Mouse (Mus musculus) kidney, adult 10 weeks (tissue): ENCODE measurements around the gene Ces1a. TPM values are rescaled to one million over a fixed set of nuclear protein-coding genes. Genes with fewer than 3 reads are reported as not detected.

Experiments used
- polyA plus RNA-seq: library from polyadenylated mRNA; stranded (reverse); fragments of 350-450 nt; fragmentation: Illumina TruSeq; extraction: RNeasy Lipid Tissue Mini Kit (QIAGEN cat#74804); gene quantifications from one replicate; pipeline ENCODE4 v1.2.3, GENCODE M21; 2014; ENCODE audit warnings: low read depth, low replicate concordance

The Ces1a gene
- not detected for polyA plus RNA-seq

DNA sequence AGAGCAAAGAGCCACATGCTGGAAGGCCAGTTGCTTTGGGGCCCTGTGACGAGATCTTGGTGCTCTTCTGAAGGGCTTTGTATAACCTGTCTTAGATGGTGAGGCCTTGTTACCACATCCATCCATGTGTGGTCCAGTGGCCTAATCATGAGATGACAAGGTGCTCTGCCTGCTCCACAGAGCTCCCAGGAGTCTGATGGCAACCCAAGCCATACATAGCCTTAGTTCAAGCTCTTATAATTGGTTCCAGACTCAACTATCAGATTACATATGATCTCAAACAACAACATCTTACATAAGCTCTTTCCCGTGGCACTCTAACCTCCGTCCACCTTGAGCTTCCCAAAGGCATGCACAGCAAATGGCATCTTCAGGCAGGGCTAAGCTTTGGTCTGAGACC is at the start of gene Ces1a:
Ces1a (minus strand) TSS at position 101 of the 400 bp plus-strand sequence.

DNA sequence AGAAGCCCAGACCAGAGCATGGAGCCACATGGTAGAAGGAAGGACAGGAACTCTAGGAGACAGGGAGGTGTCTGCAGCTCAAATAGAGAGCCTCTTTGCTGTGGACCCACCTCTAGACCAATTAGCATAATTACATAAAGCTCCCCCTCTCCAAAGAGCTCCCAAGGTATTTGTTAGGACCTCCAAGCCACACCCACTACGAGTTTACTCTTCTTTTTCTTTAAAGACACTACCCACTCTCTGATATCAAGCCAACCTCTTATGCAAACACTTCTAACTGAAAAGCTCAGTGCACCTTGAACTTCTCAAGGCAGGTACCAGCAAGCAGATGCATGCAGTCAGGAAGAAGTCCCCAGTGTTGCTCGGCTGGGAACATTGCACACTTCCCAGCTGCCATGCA is 31.9 kb upstream of the Ces1a start, which contains the start of gene Ces1b:
Ces1b (minus strand) TSS at position 131 of the 400 bp plus-strand sequence.

Other genes starting within 250 kb of the Ces1a start
- gene Mmp2, start 220.9 kb downstream of the Ces1a start, polyA plus RNA-seq, result 0.36 TPM
- 0.85 TPM for gene Lpcat2, start 192.9 kb downstream of the Ces1a start, polyA plus RNA-seq
- gene Capns2, start 146.8 kb downstream of the Ces1a start, polyA plus RNA-seq, result not detected
- gene Slc6a2, start 88.1 kb downstream of the Ces1a start, polyA plus RNA-seq, result not detected
- gene Ces1b, start 31.8 kb upstream of the Ces1a start, polyA plus RNA-seq, result not detected
- 0.65 TPM for gene Ces1c, start 83.1 kb upstream of the Ces1a start, polyA plus RNA-seq
- gene Ces1d, start 149.6 kb upstream of the Ces1a start, polyA plus RNA-seq, result 331 TPM
- gene Ces1e, start 181.4 kb upstream of the Ces1a start, polyA plus RNA-seq, result 58.6 TPM
- 75.5 TPM for gene Ces1f, start 231.6 kb upstream of the Ces1a start, polyA plus RNA-seq